Mouse (Mus musculus): ENCODE results near the gene Wfdc9.
"Not testable (repeated sequence)": the region's sequence is repeated elsewhere in the genome, so short reads cannot be mapped to it uniquely, and the experiment has no call there.

The Wfdc9 gene

DNA sequence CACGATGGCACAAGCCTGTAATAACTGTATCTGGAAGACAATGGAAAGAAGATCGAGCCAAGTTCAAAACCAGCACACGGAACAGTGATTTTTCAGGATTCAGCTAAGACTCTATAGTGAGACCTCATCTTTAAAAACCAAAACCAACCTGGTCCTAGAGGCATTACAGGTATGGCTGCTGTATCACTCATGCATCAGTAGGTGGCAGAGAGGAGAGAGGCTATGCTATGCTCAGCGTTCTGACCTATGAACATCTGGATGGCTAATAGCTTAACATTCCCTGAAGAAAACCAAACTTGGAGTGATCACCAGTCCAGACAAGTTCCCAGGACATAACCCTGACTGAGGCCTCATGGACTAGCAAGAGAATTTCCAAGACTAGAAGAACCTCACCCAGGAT is 34.6 kb downstream of the Wfdc9 start:
- in situ Hi-C loops (cut with MboI; ENCODE audit: low sequenced_read_pairs), result no loop called here

DNA sequence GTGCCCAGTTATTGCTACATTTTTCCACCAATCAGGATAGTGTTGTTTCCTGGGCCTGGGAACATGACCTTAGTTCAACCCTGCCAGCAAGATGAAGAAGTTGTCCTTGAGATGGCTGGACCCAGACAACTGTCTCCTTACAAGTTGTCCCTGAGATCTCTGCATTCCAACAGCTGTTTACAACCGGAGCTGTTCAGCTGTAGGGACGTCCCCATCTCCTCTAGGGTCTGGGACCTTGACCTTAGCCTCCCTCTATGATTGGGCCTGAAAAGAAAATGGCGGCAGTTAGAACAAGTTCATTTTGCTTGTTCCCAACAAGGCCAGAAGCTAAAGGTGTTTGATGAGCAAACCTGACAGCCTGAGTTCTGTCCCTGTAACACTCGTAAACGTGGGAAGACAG is 37.3 kb downstream of the Wfdc9 start:
- in situ Hi-C loops (cut with MboI; ENCODE audit: low sequenced_read_pairs), result no loop called here

DNA sequence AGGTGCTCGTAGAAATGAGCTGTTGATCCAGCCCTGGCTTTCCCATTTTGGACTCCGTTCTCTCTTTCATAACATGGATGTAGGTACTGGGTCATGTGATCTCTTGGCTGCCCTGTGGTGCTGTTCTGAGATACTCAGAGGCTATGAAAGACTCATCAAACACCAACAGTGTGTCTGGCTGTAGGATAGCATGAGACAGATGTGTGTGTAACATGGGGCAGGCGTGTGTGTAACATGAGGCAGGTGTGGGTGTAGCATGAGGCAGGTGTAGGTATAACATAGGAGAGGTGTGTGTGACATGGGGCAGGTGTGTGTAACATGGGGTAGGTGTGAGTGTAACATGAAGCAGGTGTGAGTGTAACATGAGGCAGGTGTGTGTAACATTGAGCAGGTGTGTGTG is 41.0 kb downstream of the Wfdc9 start:
- in situ Hi-C loops (cut with MboI; ENCODE audit: low sequenced_read_pairs), result no loop called here

DNA sequence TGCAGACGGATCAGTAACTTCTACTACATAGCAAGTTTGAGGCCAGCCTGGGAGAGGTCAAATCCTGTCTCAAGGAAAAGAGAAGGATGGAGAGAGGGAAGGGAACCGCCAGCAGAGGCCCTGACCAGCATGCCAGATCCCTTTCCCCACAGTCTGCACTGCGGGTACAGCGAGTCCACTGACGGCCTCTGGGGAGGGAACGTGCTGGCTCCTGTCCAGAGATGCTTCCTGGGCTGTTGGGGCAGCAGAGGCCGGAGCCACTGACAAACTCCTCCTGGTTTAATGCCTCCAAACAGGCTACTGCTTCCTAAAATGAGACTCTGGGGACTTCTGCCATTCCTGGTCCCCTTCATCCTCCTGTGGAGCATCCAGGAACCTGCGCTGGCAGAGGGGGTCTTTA is 42.9 kb downstream of the Wfdc9 start, which contains the start of the genes Wfdc6b and Wfdc8:
Gene Wfdc6b, plus strand, starts transcription at position 52 of the 400 bp plus-strand sequence.
Gene Wfdc8, minus strand, starts transcription at position 156 of the 400 bp plus-strand sequence.
- in situ Hi-C loops (cut with MboI; ENCODE audit: low sequenced_read_pairs), result not testable (repeated sequence)

DNA sequence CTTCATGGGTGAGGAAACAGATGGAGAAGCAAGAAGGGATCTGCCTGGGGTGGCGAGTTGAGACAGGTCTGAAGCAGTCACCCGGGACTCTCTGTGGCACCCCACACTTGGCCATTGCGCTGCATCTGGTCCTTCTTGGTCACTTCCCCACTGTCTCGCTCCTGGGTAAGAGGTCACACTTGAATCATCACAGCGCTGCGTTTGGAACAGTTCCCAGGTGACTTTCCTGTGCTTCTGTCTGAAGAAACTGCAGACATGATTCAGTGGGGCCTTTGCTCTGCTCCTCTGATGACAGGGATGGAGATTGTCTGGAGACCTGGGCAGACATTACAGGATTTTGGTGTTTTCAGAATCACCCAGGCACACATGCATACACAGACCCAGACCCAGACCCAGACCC is 47.6 kb downstream of the Wfdc9 start:
- in situ Hi-C loops (cut with MboI; ENCODE audit: low sequenced_read_pairs), result loop anchor here (10.0 kb wide), 1 partner anchor 116 kb away; no protein-coding TSS in a partner anchor

DNA sequence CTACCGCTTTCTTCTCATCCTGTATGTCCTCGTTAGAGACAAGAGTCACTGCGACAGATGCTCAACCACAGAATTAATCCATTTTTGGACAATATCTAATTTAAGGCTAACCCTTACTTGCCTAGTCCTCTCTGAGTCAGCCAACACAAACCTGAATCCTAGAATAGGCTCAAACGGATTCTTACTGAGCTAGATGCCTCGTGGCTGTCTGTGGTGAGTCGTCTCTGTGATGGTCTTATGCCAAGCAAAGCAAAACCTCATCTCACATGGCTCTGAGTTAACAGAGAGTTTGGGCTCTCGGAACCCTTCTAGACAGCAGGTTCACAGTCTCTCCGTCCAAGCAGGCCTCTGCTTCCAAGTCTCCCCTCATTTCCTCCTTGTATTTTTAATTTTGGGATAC is 52.0 kb downstream of the Wfdc9 start:
- in situ Hi-C loops (cut with MboI; ENCODE audit: low sequenced_read_pairs), result loop anchor here (10.0 kb wide), 1 partner anchor 120 kb away; no protein-coding TSS in a partner anchor

DNA sequence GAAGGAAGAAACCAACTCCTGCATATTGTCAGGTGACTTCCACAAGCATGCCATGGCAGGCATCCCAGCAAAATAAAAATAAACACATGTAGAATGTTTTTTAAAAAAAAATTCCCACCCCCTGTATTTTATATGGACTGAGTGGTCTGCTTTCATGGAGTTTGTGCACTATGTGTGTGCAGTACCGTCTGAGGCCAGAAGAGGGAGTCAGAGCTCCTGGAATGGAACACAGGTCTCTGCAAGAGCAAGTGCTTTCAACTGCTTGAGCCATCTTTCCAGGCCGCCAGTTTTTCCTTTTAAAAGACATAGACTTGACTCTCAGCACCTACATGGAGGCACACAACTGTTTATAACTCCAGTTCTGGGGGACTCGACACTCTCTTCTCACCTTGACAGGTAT is 52.9 kb downstream of the Wfdc9 start:
- in situ Hi-C loops (cut with MboI; ENCODE audit: low sequenced_read_pairs), result loop anchor here (10.0 kb wide), 1 partner anchor 121 kb away; no protein-coding TSS in a partner anchor

DNA sequence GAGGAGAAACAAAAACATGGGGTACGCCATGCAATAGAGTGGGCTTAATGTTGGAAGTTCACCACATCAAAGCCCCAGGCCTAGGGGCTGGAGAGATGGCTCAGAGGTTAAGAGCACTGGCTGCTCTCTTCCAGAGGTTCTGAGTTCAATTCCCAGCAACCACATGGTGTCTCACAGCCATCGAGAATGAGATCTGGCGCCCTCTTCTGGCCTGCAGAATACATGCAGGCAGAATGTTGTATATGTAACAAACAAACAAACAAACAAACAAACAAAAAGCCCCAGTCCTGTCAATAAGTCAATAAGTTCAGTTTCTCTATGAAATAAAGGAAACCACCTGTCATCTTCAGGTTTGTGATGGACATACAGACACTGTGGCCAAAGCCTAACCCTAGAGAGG is 56.2 kb downstream of the Wfdc9 start:
- in situ Hi-C loops (cut with MboI; ENCODE audit: low sequenced_read_pairs), result loop anchor here (10.0 kb wide), 1 partner anchor 125 kb away; no protein-coding TSS in a partner anchor
